Mouse (Mus musculus): Measurements from ENCODE around the gene Numa1. TPM values are rescaled to one million over a fixed set of nuclear protein-coding genes. Genes with fewer than 3 reads are reported as not detected.

Gene Numa1
- polyA plus RNA-seq, 1 experiment from 2014 or later = 17.2 TPM

- no peaks in the 10 kb centered on the region for H3K9me3 ChIP-seq (ENCODE audit: low read length)
- peaks cover 38% of the 10 kb centered on the region for H3K4me1 ChIP-seq (ENCODE audit: insufficient read depth)
- 1% methylated on average over 46 of the region's 53 CpGs for WGBS (ENCODE audit: insufficient replicate concordance)
These were observed 36.0 kb downstream of the Numa1 start for GRCm38 (mm10) chr7:101969694-101970428.

GRCm38 (mm10) chr7:101970429-101970775 is 36.5 kb downstream of the Numa1 start:
- Histone ChIP-seq H3K27ac (ENCODE audit: low read depth) (peak overlapping the region; percentile 99), H3K4me3 (ENCODE audit: low read depth, low read length) (peak overlapping the region; percentile 83), H3K4me1 (ENCODE audit: insufficient read depth) (peaks cover 32% of the 10 kb centered on the region), H3K9ac (replicated peaks) (peak overlapping the region; percentile 84), H3K4me2 (ENCODE audit: low read depth, low read length) (peak overlapping the region; percentile 99), H3K36me3 (replicated peaks; ENCODE audit: insufficient read depth, low read length) (no peaks in the 10 kb centered on the region), H3K9me3 (ENCODE audit: low read length) (no peaks in the 10 kb centered on the region), H3K27me3 (ENCODE audit: insufficient read depth, low read length) (no peaks in the 10 kb centered on the region)
- DNase-seq = peak; percentile 91
- no peak for TF ChIP-seq EP300 (IDR thresholded peaks at IDR 0.05; ENCODE audit: low read depth)
- no peak for TF ChIP-seq CTCF (IDR thresholded peaks at IDR 0.05; ENCODE audit: low read depth)
- 0% methylated on average over 16 of the region's 17 CpGs for WGBS (ENCODE audit: insufficient replicate concordance)
- ATAC-seq = peak; percentile 71

More at GRCm38 (mm10) chr7:101969694-101970428, 36.0 kb downstream of the Numa1 start:
- peak overlapping the region; percentile 99 for H3K4me2 ChIP-seq (ENCODE audit: low read depth, low read length)
- peak overlapping the region; percentile 99 for H3K27ac ChIP-seq (ENCODE audit: low read depth)
- H3K36me3 ChIP-seq (replicated peaks; ENCODE audit: insufficient read depth, low read length) = no peaks in the 10 kb centered on the region
- TF ChIP-seq EP300 (IDR thresholded peaks at IDR 0.05; ENCODE audit: low read depth) (no peak), CTCF (IDR thresholded peaks at IDR 0.05; ENCODE audit: low read depth) (no peak)
- no peaks in the 10 kb centered on the region for H3K27me3 ChIP-seq (ENCODE audit: insufficient read depth, low read length)
- H3K4me3 ChIP-seq (ENCODE audit: low read depth, low read length) = peak overlapping the region; percentile 83
- ATAC-seq = peak; percentile 82
- peak; percentile 86 for DNase-seq
- peak overlapping the region; percentile 84 for H3K9ac ChIP-seq (replicated peaks)

GRCm38 (mm10) chr7:101970821-101971461 is 37.0 kb downstream of the Numa1 start:
- 2% methylated on average over 19 of the region's 19 CpGs for WGBS (ENCODE audit: insufficient replicate concordance)

GRCm38 (mm10) chr7:101971721-101972120 is 37.8 kb downstream of the Numa1 start:
- H3K27me3 ChIP-seq (ENCODE audit: insufficient read depth, low read length) = no peaks in the 10 kb centered on the region
- ATAC-seq (no peak), DNase-seq (no peak)
- H3K9me3 ChIP-seq (ENCODE audit: low read length) = no peaks in the 10 kb centered on the region
- TF ChIP-seq CTCF (IDR thresholded peaks at IDR 0.05; ENCODE audit: low read depth) (no peak), EP300 (IDR thresholded peaks at IDR 0.05; ENCODE audit: low read depth) (no peak)
- peak overlapping the region; percentile 99 for H3K4me2 ChIP-seq (ENCODE audit: low read depth, low read length)
- no peaks in the 10 kb centered on the region for H3K36me3 ChIP-seq (replicated peaks; ENCODE audit: insufficient read depth, low read length)
- 46% methylated on average over 2 of the region's 2 CpGs for WGBS (ENCODE audit: insufficient replicate concordance)
- peak overlapping the region; percentile 84 for H3K9ac ChIP-seq (replicated peaks)
- H3K4me3 ChIP-seq (ENCODE audit: low read depth, low read length) = peak overlapping the region; percentile 83
- peaks cover 27% of the 10 kb centered on the region for H3K4me1 ChIP-seq (ENCODE audit: insufficient read depth)
- peak overlapping the region; percentile 99 for H3K27ac ChIP-seq (ENCODE audit: low read depth)

More at GRCm38 (mm10) chr7:101970821-101971461, 37.0 kb downstream of the Numa1 start:
- H3K9me3 ChIP-seq (ENCODE audit: low read length) = no peaks in the 10 kb centered on the region
- peak overlapping the region; percentile 99 for H3K27ac ChIP-seq (ENCODE audit: low read depth)
- peak overlapping the region; percentile 84 for H3K9ac ChIP-seq (replicated peaks)
- H3K4me2 ChIP-seq (ENCODE audit: low read depth, low read length) = peak overlapping the region; percentile 99
- no peaks in the 10 kb centered on the region for H3K27me3 ChIP-seq (ENCODE audit: insufficient read depth, low read length)
- DNase-seq (peak; percentile 75), ATAC-seq (peak; percentile 74)
- no peaks in the 10 kb centered on the region for H3K36me3 ChIP-seq (replicated peaks; ENCODE audit: insufficient read depth, low read length)
- H3K4me3 ChIP-seq (ENCODE audit: low read depth, low read length) = peak overlapping the region; percentile 83
- no peak for TF ChIP-seq EP300 (IDR thresholded peaks at IDR 0.05; ENCODE audit: low read depth)
- TF ChIP-seq CTCF (IDR thresholded peaks at IDR 0.05; ENCODE audit: low read depth) = 0 out of 2 replicates have a peak, but pooled peaks have one; percentile 14
- H3K4me1 ChIP-seq (ENCODE audit: insufficient read depth) = peaks cover 28% of the 10 kb centered on the region

- WGBS (ENCODE audit: insufficient replicate concordance) = 76% methylated on average over 3 of the region's 3 CpGs
- Histone ChIP-seq H3K36me3 (replicated peaks; ENCODE audit: insufficient read depth, low read length) (0 out of 2 replicates have a peak, but pooled peaks cover 3% of the 10 kb centered on the region), H3K4me3 (ENCODE audit: low read depth, low read length) (no peak overlapping the region), H3K27me3 (ENCODE audit: insufficient read depth, low read length) (no peaks in the 10 kb centered on the region), H3K4me2 (ENCODE audit: low read depth, low read length) (no peak overlapping the region), H3K9ac (replicated peaks) (no peak overlapping the region), H3K27ac (ENCODE audit: low read depth) (no peak overlapping the region), H3K9me3 (ENCODE audit: low read length) (no peaks in the 10 kb centered on the region), H3K4me1 (ENCODE audit: insufficient read depth) (peaks cover 25% of the 10 kb centered on the region)
- TF ChIP-seq CTCF (IDR thresholded peaks at IDR 0.05; ENCODE audit: low read depth) (no peak), EP300 (IDR thresholded peaks at IDR 0.05; ENCODE audit: low read depth) (no peak)
- ATAC-seq = no peak
- no peak for DNase-seq
These were observed 39.8 kb downstream of the Numa1 start for GRCm38 (mm10) chr7:101973730-101974129.

GRCm38 (mm10) chr7:101974505-101974904 is 40.6 kb downstream of the Numa1 start:
- peaks cover 19% of the 10 kb centered on the region for H3K4me1 ChIP-seq (ENCODE audit: insufficient read depth)
- no peak overlapping the region for H3K4me3 ChIP-seq (ENCODE audit: low read depth, low read length)
- no peak overlapping the region for H3K9ac ChIP-seq (replicated peaks)
- TF ChIP-seq EP300 (IDR thresholded peaks at IDR 0.05; ENCODE audit: low read depth) (no peak), CTCF (IDR thresholded peaks at IDR 0.05; ENCODE audit: low read depth) (no peak)
- H3K27ac ChIP-seq (ENCODE audit: low read depth) = no peak overlapping the region
- H3K4me2 ChIP-seq (ENCODE audit: low read depth, low read length) = no peak overlapping the region
- H3K36me3 ChIP-seq (replicated peaks; ENCODE audit: insufficient read depth, low read length) = peaks cover 5% of the 10 kb centered on the region; the same call in 1 of the 2 replicates
- no peaks in the 10 kb centered on the region for H3K27me3 ChIP-seq (ENCODE audit: insufficient read depth, low read length)
- H3K9me3 ChIP-seq (ENCODE audit: low read length) = no peaks in the 10 kb centered on the region
- ATAC-seq (no peak), DNase-seq (no peak)
- 50% methylated on average over 2 of the region's 2 CpGs for WGBS (ENCODE audit: insufficient replicate concordance)

All from liver, postnatal 0 days (tissue).